Mouse (Mus musculus) forebrain, embryonic 11.5 days (tissue): ENCODE data around the gene Il34. TPM values are rescaled to one million over a fixed set of nuclear protein-coding genes. Genes with fewer than 3 reads are reported as not detected.

Experiments
- ATAC-seq: fragments of 200-750 bp; cut with Nextera tagmentation; replicated peaks from 2 replicates; pipeline ENCODE4 v1.8.0; 2017; ENCODE audit warnings: moderate TSS enrichment; ENCODE audit not compliant: low FRiP score
- DNase-seq: peaks from one replicate; pipeline ENCODE4 v3.0.0-alpha.2; 2017; ENCODE audit warnings: low spot score
- H3K27ac ChIP-seq: fragments of 300-500 bp; sonication (generic); 2 replicates; pipeline ENCODE4 v1.5.1; 2014; ENCODE audit warnings: low read depth, low read length
- H3K27me3 ChIP-seq: fragments of 300-500 bp; sonication (generic); 2 replicates; pipeline ENCODE4 v1.6.1; 2014; ENCODE audit warnings: mild to moderate bottlenecking, low read length, mixed read lengths; ENCODE audit not compliant: control insufficient read depth, insufficient read depth
- H3K36me3 ChIP-seq: fragments of 300-500 bp; sonication (generic); 2 replicates; pipeline ENCODE4 v1.6.1; 2014; ENCODE audit warnings: mild to moderate bottlenecking, low read length, moderate library complexity, mixed read lengths; ENCODE audit not compliant: control insufficient read depth, insufficient read depth
- H3K4me1 ChIP-seq: fragments of 300-500 bp; sonication (generic); replicated peaks from 2 replicates; pipeline ENCODE4 v1.6.1; 2014; ENCODE audit warnings: low read length, mixed read lengths; ENCODE audit not compliant: control insufficient read depth, insufficient read depth
- H3K4me2 ChIP-seq: fragments of 300-500 bp; sonication (generic); 2 replicates; pipeline ENCODE4 v1.6.1; 2014; ENCODE audit warnings: low read depth, mild to moderate bottlenecking, low read length, moderate library complexity, mixed read lengths; ENCODE audit not compliant: severe bottlenecking
- H3K4me3 ChIP-seq: fragments of 300-500 bp; sonication (generic); 2 replicates; pipeline ENCODE4 v1.5.1; 2014; ENCODE audit warnings: low read depth, low read length
- H3K9ac ChIP-seq: fragments of 300-500 bp; sonication (generic); 2 replicates; pipeline ENCODE4 v1.6.1; 2014; ENCODE audit warnings: low read length
- H3K9me3 ChIP-seq: fragments of 300-500 bp; sonication (generic); 2 replicates; pipeline ENCODE4 v1.6.1; 2016; ENCODE audit warnings: low read length, mixed read lengths; ENCODE audit not compliant: control insufficient read depth
- WGBS: fragments of 180-500 bp; shearing (Covaris S2); extraction: QIAGEN DNeasy Blood & Tissue Kit; methylation state at CpG from one replicate; pipeline ENCODE4 v1.1.7; 2014; 5-methylcytosine and 5-hydroxymethylcytosine counted together
- polyA plus RNA-seq: library from polyadenylated mRNA; unstranded; fragments of >200 nt; fragmentation: Nextera tagmentation; extraction: Ambion mirVana; gene quantifications from 2 replicates; pipeline ENCODE4 v1.2.1, GENCODE M21; 2014

The Il34 gene
- polyA plus RNA-seq, 1 experiment from 2014 or later = 0.29 TPM

GRCm38 (mm10) chr8:110813081-110813812, 7.5 kb upstream of the Il34 start:
- H3K27ac ChIP-seq = no peak overlapping the region
- H3K27me3 ChIP-seq = no peaks in the 10 kb centered on the region
- peaks cover 48% of the 10 kb centered on the region for H3K36me3 ChIP-seq
- H3K9ac ChIP-seq = no peak overlapping the region
- no peak overlapping the region for H3K4me3 ChIP-seq
- no peaks in the 10 kb centered on the region for H3K4me1 ChIP-seq
- H3K9me3 ChIP-seq = no peaks in the 10 kb centered on the region
- peak; percentile 31 for DNase-seq
- H3K4me2 ChIP-seq = no peak overlapping the region
- no peak for ATAC-seq
- 93% methylated on average over 7 of the region's 7 CpGs for WGBS

GRCm38 (mm10) chr8:110812349-110813080, 6.8 kb upstream of the Il34 start:
- H3K9me3 ChIP-seq = no peaks in the 10 kb centered on the region
- H3K27me3 ChIP-seq = no peaks in the 10 kb centered on the region
- DNase-seq (peak; percentile 23), ATAC-seq (no peak)
- 98% methylated on average over 7 of the region's 7 CpGs for WGBS
- no peak overlapping the region for H3K4me2 ChIP-seq
- H3K4me1 ChIP-seq = no peaks in the 10 kb centered on the region
- H3K27ac ChIP-seq = no peak overlapping the region
- H3K36me3 ChIP-seq = peaks cover 43% of the 10 kb centered on the region
- H3K9ac ChIP-seq = no peak overlapping the region
- H3K4me3 ChIP-seq = no peak overlapping the region

DNA sequence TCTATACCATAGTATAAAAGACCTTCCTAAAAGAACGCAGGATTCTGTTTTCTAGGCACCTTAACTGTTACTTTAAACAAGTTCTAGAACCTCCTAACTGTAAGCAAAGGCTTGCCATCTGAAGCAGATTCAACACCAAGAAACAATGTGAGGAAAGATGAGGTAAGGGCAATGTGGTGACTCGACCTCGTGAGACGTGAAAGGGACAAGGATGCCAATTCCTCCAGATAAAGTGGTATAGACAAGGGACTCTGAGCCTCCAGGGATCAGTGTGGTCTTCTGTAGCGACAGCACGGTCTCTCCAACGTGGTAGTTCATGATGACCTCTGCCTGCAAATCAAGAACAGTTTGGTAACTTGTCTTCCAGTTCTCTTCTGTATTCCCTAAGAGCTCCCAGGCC, 6.1 kb upstream of the Il34 start:
- 93% methylated on average over 7 of the region's 7 CpGs for WGBS
- Histone ChIP-seq H3K9ac (no peak overlapping the region), H3K27ac (no peak overlapping the region), H3K4me3 (no peak overlapping the region), H3K36me3 (peaks cover 42% of the 10 kb centered on the region), H3K4me2 (no peak overlapping the region), H3K9me3 (no peaks in the 10 kb centered on the region), H3K4me1 (no peaks in the 10 kb centered on the region), H3K27me3 (no peaks in the 10 kb centered on the region)
- ATAC-seq (no peak), DNase-seq (no peak)

DNA sequence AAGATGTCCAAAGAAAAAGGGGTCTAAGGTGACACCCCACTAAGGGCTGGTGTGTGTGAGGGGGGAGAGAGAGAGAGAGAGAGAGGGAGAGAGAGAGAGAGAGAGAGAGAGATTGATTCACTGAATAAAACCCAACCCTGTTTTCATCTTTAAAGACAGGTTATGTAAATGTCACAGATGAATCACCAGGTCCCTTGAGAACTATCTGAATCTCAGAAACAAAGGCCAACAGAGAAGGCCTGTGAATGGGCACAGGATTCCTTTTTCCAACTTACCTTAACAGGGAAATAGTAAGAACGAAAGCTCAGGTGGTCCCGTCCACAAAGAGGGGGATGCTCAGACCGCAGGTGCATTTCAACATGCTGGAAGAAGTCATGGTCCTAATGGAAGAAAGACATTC, 5.4 kb upstream of the Il34 start:
- ATAC-seq = no peak
- no peak overlapping the region for H3K27ac ChIP-seq
- no peaks in the 10 kb centered on the region for H3K9me3 ChIP-seq
- H3K9ac ChIP-seq = no peak overlapping the region
- no peaks in the 10 kb centered on the region for H3K4me1 ChIP-seq
- DNase-seq = no peak
- peaks cover 40% of the 10 kb centered on the region for H3K36me3 ChIP-seq
- no peak overlapping the region for H3K4me2 ChIP-seq
- no peaks in the 10 kb centered on the region for H3K27me3 ChIP-seq
- WGBS = 95% methylated on average over 3 of the region's 3 CpGs
- no peak overlapping the region for H3K4me3 ChIP-seq

DNA sequence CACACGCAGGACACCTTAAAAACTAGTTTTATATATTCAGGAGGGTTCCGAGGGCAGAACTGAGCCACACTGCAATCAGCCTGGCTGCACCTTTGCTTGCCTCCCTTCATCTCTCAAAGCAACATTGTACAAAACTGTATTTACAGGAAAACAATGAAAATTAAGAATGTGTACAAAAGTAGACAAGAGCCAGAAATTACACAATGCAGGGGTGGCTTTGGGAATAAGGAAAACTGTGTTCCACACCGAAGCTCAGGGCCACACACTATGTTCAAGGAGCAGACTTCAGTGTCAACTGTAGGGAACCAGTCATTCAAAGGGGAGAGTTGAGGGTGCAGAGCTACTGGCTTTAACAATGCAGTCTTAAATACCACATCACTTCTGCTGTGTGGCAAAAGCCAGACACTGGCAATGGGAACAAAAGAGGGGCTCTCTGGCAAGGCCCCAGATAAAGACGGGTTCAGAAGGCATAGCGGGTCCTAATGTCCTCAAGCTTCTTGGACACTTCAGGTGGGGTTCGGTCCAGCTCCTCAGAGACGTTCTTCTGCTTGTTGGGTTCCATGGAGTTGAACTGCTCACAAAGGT, 4.8 kb upstream of the Il34 start:
- WGBS = 91% methylated on average over 7 of the region's 7 CpGs

DNA sequence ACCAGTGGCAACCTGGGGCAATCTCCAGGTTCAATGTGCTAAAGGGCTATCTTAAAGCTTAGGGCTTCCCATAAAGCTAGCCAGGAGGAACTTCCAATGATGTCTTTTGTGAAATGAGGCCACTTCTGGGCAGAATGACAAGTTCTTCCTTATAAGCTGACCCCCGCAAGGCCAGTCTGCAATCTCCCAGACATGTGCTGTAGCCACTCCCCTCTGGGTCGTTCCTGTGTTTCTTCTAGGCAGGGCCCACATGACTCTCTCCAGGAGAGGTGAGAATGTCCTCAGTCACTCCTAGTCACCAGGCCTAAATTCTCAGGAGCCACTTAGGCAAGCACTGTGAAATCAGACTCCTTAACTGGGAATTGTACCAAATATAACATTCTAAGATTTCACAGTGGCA, 4.1 kb upstream of the Il34 start:
- DNase-seq (no peak), ATAC-seq (no peak)
- no peaks in the 10 kb centered on the region for H3K9me3 ChIP-seq
- no peaks in the 10 kb centered on the region for H3K27me3 ChIP-seq
- H3K9ac ChIP-seq = no peak overlapping the region
- WGBS = 72% methylated on average over 2 of the region's 2 CpGs
- H3K27ac ChIP-seq = no peak overlapping the region
- no peaks in the 10 kb centered on the region for H3K4me1 ChIP-seq
- no peak overlapping the region for H3K4me3 ChIP-seq
- H3K36me3 ChIP-seq = peaks cover 34% of the 10 kb centered on the region; the same call in 1 of the 2 replicates
- no peak overlapping the region for H3K4me2 ChIP-seq

More for the DNA sequence above, 4.8 kb upstream of the Il34 start:
- Histone ChIP-seq H3K4me2 (no peak overlapping the region), H3K9ac (no peak overlapping the region), H3K27me3 (no peaks in the 10 kb centered on the region), H3K36me3 (peaks cover 37% of the 10 kb centered on the region; the same call in 1 of the 2 replicates), H3K4me1 (no peaks in the 10 kb centered on the region), H3K4me3 (no peak overlapping the region), H3K27ac (no peak overlapping the region), H3K9me3 (no peaks in the 10 kb centered on the region)
- no peak for ATAC-seq
- no peak for DNase-seq

DNA sequence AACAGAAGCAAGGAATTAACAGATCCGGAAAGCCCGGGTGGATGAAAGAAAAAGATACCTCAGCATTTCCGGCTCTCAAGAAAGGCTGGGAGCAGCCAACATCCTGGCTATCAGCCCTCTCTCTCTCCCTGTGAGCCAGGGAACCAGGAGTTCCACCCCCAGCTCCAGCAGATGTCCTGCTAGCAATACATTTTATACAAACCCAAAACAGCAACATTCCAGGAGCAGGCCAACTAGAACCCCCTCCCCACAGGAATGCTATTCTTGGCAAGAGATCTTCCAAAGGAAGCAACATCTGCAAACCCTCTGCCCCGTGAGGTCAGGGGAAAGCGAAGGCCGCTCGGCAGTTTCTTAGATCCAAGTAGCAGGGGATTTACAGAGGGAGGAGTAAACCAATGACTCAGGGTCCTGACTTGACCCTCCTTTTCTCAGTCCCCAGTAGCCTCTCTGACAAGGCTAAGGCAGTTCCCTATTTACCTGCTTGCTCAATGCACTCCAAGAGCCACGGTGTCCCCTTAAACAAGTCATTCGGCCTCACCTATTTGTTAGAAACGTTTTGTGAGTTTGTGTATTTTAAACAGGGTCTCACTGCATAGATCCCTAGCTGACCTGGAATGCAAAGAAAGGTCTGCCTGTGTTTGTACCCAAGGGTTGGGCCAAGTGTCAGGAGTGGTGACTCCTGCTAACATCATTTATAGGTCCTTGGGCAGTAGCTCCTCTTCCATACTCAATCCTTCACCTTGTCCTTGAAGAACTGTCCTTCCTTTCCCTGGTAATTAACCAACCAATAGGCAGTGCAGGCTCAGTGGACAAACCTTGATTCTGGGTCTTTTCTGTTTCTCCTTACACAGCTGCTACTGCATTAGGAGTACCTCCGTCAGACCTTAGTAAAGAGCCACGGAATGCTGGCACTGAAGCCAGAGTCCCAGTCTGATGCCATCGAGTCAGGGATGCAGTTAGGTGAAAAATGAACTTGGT, 3.1 kb upstream of the Il34 start:
- H3K27me3 ChIP-seq = no peaks in the 10 kb centered on the region
- H3K36me3 ChIP-seq = peaks cover 29% of the 10 kb centered on the region; the same call in 1 of the 2 replicates
- DNase-seq (no peak), ATAC-seq (no peak)
- H3K4me1 ChIP-seq = no peaks in the 10 kb centered on the region
- H3K27ac ChIP-seq = no peak overlapping the region
- no peak overlapping the region for H3K4me3 ChIP-seq
- 67% methylated on average over 13 of the region's 13 CpGs for WGBS
- no peak overlapping the region for H3K9ac ChIP-seq
- no peak overlapping the region for H3K4me2 ChIP-seq
- H3K9me3 ChIP-seq = no peaks in the 10 kb centered on the region

DNA sequence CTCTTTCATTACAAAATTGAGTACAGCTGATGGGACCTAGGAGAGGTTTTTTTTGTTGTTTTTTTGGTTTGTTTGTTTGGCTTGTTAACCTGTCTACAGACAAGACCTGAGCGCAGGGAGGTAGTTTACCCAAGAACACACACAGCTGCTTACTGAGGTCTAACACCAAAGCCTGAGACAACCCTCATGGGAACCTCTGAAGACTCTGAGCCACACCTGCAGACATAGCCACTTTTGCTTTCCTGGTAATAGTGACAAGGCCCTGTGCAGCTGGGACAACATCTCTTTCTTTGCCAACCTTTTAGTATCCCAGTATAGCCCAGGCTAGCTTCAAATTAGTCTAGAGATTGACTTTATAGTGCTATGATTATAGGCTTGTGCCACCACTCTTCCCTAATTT, 422 bp upstream of the Il34 start:
- no peak overlapping the region for H3K9ac ChIP-seq
- H3K27ac ChIP-seq = no peak overlapping the region
- 85% methylated on average over 1 of the region's 1 CpGs for WGBS
- no peak for ATAC-seq
- H3K9me3 ChIP-seq = no peaks in the 10 kb centered on the region
- H3K4me1 ChIP-seq = no peaks in the 10 kb centered on the region
- no peak overlapping the region for H3K4me2 ChIP-seq
- H3K4me3 ChIP-seq = no peak overlapping the region
- peaks cover 10% of the 10 kb centered on the region; the same call in 1 of the 2 replicates for H3K36me3 ChIP-seq
- no peaks in the 10 kb centered on the region for H3K27me3 ChIP-seq
- DNase-seq = no peak
